Mouse (Mus musculus): ENCODE results near the gene Gpr171.

GRCm38 (mm10) chr3:59138946-59139468, 37.4 kb upstream of the Gpr171 start:
- no peak for TF ChIP-seq CTCF (IDR thresholded peaks at IDR 0.05; ENCODE audit: extremely low read depth, insufficient read length, insufficient replicate concordance, low read depth, low read length)
- TF ChIP-seq POLR2A (IDR thresholded peaks at IDR 0.05; ENCODE audit: low read depth, low read length): no peak

All from small intestine, adult 2 months (tissue).